Mouse (Mus musculus) heart, embryonic 11.5 days (tissue): ENCODE results near the gene BC107364. TPM values are rescaled to one million over a fixed set of nuclear protein-coding genes. Genes with fewer than 3 reads are reported as not detected.
"Not testable (repeated sequence)": the region's sequence is repeated elsewhere in the genome, so short reads cannot be mapped to it uniquely, and the experiment has no call there.

ENCODE experiments used
- ATAC-seq: fragments of 200-750 bp; cut with Nextera tagmentation; replicated peaks from 2 replicates; pipeline ENCODE4 v1.8.0; 2017; ENCODE audit warnings: moderate library complexity; ENCODE audit not compliant: insufficient number of reproducible peaks, low FRiP score, low TSS enrichment
- H3K27ac ChIP-seq: fragments of 300-500 bp; sonication (generic); 2 replicates; pipeline ENCODE4 v1.5.1; 2014; ENCODE audit warnings: mild to moderate bottlenecking, low read depth, low read length
- H3K27me3 ChIP-seq: fragments of 300-500 bp; sonication (generic); 2 replicates; pipeline ENCODE4 v1.6.1; 2014; ENCODE audit warnings: mild to moderate bottlenecking, low read length, mixed read lengths; ENCODE audit not compliant: control insufficient read depth, insufficient read depth
- H3K36me3 ChIP-seq: fragments of 300-500 bp; sonication (generic); 2 replicates; pipeline ENCODE4 v1.6.1; 2014; ENCODE audit warnings: mild to moderate bottlenecking, low read length, moderate library complexity, mixed read lengths; ENCODE audit not compliant: control insufficient read depth, insufficient read depth
- H3K4me1 ChIP-seq: fragments of 300-500 bp; sonication (generic); 2 replicates; pipeline ENCODE4 v1.6.1; 2014; ENCODE audit warnings: low read length; ENCODE audit not compliant: control insufficient read depth, insufficient read depth
- H3K4me2 ChIP-seq: fragments of 300-500 bp; sonication (generic); 2 replicates; pipeline ENCODE4 v1.6.1; 2014; ENCODE audit warnings: mild to moderate bottlenecking, moderate library complexity
- H3K4me3 ChIP-seq: fragments of 300-500 bp; sonication (generic); 2 replicates; pipeline ENCODE4 v1.5.1; 2014; ENCODE audit warnings: low read depth, low read length
- H3K9ac ChIP-seq: fragments of 300-500 bp; sonication (generic); 2 replicates; pipeline ENCODE4 v1.6.1; 2014; ENCODE audit warnings: mild to moderate bottlenecking, low read depth, low read length, moderate library complexity
- H3K9me3 ChIP-seq: fragments of 300-500 bp; sonication (generic); replicated peaks from 2 replicates; pipeline ENCODE4 v1.6.1; 2016; ENCODE audit warnings: low read length; ENCODE audit not compliant: control insufficient read depth
- WGBS: fragments of 180-500 bp; shearing (Covaris S2); extraction: QIAGEN DNeasy Blood & Tissue Kit; methylation state at CpG from one replicate; pipeline ENCODE4 v1.1.7; 2014; ENCODE audit not compliant: insufficient replicate concordance; 5-methylcytosine and 5-hydroxymethylcytosine counted together
- polyA plus RNA-seq: library from polyadenylated mRNA; unstranded; fragments of >200 nt; fragmentation: Nextera tagmentation; extraction: Ambion mirVana; gene quantifications from 2 replicates; pipeline ENCODE4 v1.2.1, GENCODE M21; 2014

BC107364 gene
- 0.43 TPM in 1 of 2 replicates, not detected in the other for polyA plus RNA-seq

DNA sequence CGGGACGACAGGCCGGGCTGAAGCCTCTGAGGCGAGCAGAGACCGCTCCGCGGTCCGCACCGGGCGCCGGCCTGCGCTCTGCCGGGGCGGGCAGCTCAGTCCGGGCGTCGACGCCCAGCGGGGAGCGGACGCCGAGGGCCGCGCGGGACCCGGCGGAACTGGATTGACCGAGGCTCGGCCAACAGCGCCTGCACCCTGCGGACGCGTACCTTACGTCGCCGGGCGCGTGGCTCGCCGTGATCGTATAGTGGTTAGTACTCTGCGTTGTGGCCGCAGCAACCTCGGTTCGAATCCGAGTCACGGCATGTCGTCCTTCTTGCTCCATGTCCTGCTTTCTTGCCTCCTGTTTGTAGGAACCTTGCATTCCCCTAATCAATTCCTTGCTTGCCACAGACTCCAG lies at the start of gene BC107364:
Gene BC107364 (minus strand): TSS at position 45 of the 400 bp plus-strand sequence.
- peak; percentile 40; the same call in 1 of the 2 replicates for ATAC-seq
- not testable (repeated sequence) for H3K4me3 ChIP-seq, H3K9ac ChIP-seq, H3K4me2 ChIP-seq, H3K27me3 ChIP-seq, H3K4me1 ChIP-seq, H3K27ac ChIP-seq, H3K36me3 ChIP-seq, H3K9me3 ChIP-seq
- no CpG with 5 or more reads among the region's 48 CpGs for WGBS

GRCm38 (mm10) chr3:96501391-96502115 lies 49.4 kb upstream of the BC107364 start:
- H3K27me3 ChIP-seq: no peaks in the 10 kb centered on the region
- H3K27ac ChIP-seq: peak overlapping the region; percentile 57
- no peaks in the 10 kb centered on the region for H3K36me3 ChIP-seq
- WGBS: under 1% methylated on average over 32 of the region's 32 CpGs
- ATAC-seq: peak; percentile 71
- H3K4me2 ChIP-seq: peak overlapping the region; percentile 86
- no peaks in the 10 kb centered on the region for H3K4me1 ChIP-seq
- no peaks in the 10 kb centered on the region for H3K9me3 ChIP-seq
- peak overlapping the region; percentile 80 for H3K4me3 ChIP-seq
- peak overlapping the region; percentile 71 for H3K9ac ChIP-seq

GRCm38 (mm10) chr3:96500691-96501265 lies 48.7 kb upstream of the BC107364 start:
- no peaks in the 10 kb centered on the region for H3K27me3 ChIP-seq
- WGBS: under 1% methylated on average over 19 of the region's 19 CpGs
- H3K9me3 ChIP-seq: no peaks in the 10 kb centered on the region
- H3K4me3 ChIP-seq: peak overlapping the region; percentile 80
- ATAC-seq: peak; percentile 81
- peak overlapping the region; percentile 88 for H3K9ac ChIP-seq
- no peaks in the 10 kb centered on the region for H3K36me3 ChIP-seq
- H3K27ac ChIP-seq: peak overlapping the region; percentile 87
- no peaks in the 10 kb centered on the region for H3K4me1 ChIP-seq
- peak overlapping the region; percentile 86 for H3K4me2 ChIP-seq

DNA sequence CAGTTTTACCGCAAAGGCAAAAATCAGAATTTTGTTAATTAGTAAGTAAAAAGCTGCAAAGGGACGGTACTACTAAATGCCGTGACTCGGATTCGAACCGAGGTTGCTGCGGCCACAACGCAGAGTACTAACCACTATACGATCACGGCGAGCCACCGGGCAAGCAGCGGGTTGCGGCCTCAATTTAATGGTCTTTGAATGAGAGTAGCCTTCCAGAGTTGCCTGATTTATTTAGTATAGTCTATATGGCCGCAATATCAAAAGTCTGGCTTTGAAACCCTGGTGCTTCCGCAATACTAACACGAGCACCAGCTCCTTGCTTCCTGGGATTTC lies 48.1 kb upstream of the BC107364 start:
- Histone ChIP-seq H3K36me3 (no peaks in the 10 kb centered on the region), H3K27me3 (no peaks in the 10 kb centered on the region), H3K9ac (peak overlapping the region; percentile 92), H3K27ac (peak overlapping the region; percentile 93), H3K4me2 (peak overlapping the region; percentile 86), H3K4me3 (peak overlapping the region; percentile 80), H3K4me1 (no peaks in the 10 kb centered on the region), H3K9me3 (no peaks in the 10 kb centered on the region)
- peak; percentile 74 for ATAC-seq
- WGBS: under 1% methylated on average over 17 of the region's 17 CpGs

- H3K36me3 ChIP-seq: no peaks in the 10 kb centered on the region
- under 1% methylated on average over 36 of the region's 36 CpGs for WGBS
Observed at GRCm38 (mm10) chr3:96499481-96500288, 47.6 kb upstream of the BC107364 start.

DNA sequence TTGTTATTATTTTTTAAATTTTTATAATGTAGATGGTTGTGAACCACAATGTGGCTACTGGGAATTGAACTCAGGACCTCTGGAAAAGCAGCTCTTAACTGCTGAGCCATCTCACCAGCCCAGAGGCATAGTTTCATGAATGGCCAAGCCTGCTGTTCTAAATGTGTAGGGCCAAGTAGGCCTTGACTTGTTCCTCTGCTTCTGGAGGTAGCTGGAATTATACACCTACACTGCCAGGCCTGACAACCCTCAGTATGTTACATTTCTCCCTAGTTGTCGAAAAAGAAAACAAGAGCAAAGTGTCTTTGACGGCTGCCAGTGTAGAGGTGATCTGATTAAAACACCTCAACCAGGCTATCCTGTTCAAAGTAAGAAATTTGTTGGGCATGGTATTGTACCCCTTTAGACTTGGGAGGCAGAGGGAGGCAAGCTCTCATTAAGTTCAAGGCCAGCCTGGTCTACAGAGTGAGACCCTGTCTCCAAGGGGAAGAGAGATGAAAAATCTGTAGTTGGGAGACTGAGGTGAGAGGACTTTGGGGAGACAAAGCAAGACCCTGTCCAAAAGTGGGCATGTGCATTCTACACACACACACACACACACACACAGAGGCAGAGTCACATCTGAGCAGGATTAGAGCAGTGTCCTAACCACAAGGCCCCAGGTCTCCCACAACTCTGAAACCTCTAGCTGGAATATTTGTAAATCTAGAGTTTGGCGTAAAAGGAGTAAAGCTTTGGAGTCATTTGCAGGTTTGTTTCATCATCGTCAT lies 46.6 kb upstream of the BC107364 start:
- Histone ChIP-seq H3K4me3 (no peak overlapping the region), H3K36me3 (no peaks in the 10 kb centered on the region), H3K4me1 (no peaks in the 10 kb centered on the region), H3K9ac (no peak overlapping the region), H3K27ac (no peak overlapping the region), H3K4me2 (no peak overlapping the region; the same call in 1 of the 2 replicates), H3K9me3 (no peaks in the 10 kb centered on the region), H3K27me3 (no peaks in the 10 kb centered on the region)
- no peak for ATAC-seq
- 82% methylated on average over 4 of the region's 4 CpGs for WGBS

More at GRCm38 (mm10) chr3:96499481-96500288, 47.6 kb upstream of the BC107364 start:
- no peaks in the 10 kb centered on the region for H3K27me3 ChIP-seq
- H3K4me2 ChIP-seq: peak overlapping the region; percentile 86
- H3K4me1 ChIP-seq: no peaks in the 10 kb centered on the region
- peak overlapping the region; percentile 92 for H3K9ac ChIP-seq
- H3K27ac ChIP-seq: peak overlapping the region; percentile 93
- no peaks in the 10 kb centered on the region for H3K9me3 ChIP-seq
- ATAC-seq: peak; percentile 49
- peak overlapping the region; percentile 80 for H3K4me3 ChIP-seq

- peak; percentile 31; the same call in 1 of the 2 replicates for ATAC-seq
- H3K4me3 ChIP-seq: peak overlapping the region; percentile 59
Observed at GRCm38 (mm10) chr3:96497451-96498028, 45.4 kb upstream of the BC107364 start.

More at GRCm38 (mm10) chr3:96497451-96498028, 45.4 kb upstream of the BC107364 start:
- H3K9ac ChIP-seq: peak overlapping the region; percentile 61; the same call in 1 of the 2 replicates
- no peak overlapping the region for H3K27ac ChIP-seq
- H3K9me3 ChIP-seq: no peaks in the 10 kb centered on the region
- under 1% methylated on average over 19 of the region's 19 CpGs for WGBS
- H3K4me1 ChIP-seq: no peaks in the 10 kb centered on the region
- H3K4me2 ChIP-seq: peak overlapping the region; percentile 91
- no peaks in the 10 kb centered on the region for H3K36me3 ChIP-seq
- no peaks in the 10 kb centered on the region for H3K27me3 ChIP-seq
